Mouse (Mus musculus): ENCODE results near the gene Mvb12b. TPM values are rescaled to one million over a fixed set of nuclear protein-coding genes. Genes with fewer than 3 reads are reported as not detected.

The Mvb12b gene
- total and polyA plus RNA-seq, 2 experiments: 0.83 to 2.7 TPM

DNA sequence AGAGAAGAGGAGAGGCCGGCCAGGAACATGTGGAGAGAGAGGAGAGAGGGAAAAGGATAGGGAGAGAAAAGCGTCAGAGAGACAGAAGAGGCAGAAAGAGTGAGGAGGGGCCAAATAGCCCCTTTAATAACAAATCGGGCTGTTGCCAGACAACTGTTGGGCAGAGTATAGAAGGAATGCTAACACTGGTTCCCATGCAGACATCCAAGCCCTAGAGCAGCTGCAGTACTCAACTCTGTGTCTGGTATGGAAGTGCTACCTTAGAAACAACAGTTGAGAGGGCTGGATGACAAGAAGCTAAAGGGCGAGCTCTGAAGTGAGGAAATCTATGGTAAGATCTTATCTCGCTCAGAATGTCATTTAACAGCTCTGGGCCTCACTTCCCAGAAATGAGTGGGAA lies 35.7 kb upstream of the Mvb12b start:
- Histone ChIP-seq H3K9ac (ENCODE audit: low read depth, low read length) (no peak overlapping the region), H3K4me3 (ENCODE audit: insufficient read depth, low read depth, low read length) (no peak overlapping the region), H3K27ac (replicated peaks; ENCODE audit: insufficient read depth, low read depth, low read length) (no peak overlapping the region), H3K79me2 (ENCODE audit: control insufficient read depth, insufficient read depth, low read length) (no peaks in the 10 kb centered on the region), H3K27me3 (ENCODE audit: control insufficient read depth, insufficient read depth, low read length) (no peaks in the 10 kb centered on the region), H3K36me3 (ENCODE audit: control insufficient read depth, insufficient read depth, low read length) (no peaks in the 10 kb centered on the region), H3K4me1 (ENCODE audit: control insufficient read depth, insufficient read depth, low read length) (no peaks in the 10 kb centered on the region)
- no peak for DNase-seq (ENCODE audit: extremely low read depth, low read depth, low spot score)
- TF ChIP-seq CTCF (IDR thresholded peaks at IDR 0.05; ENCODE audit: low read depth, low read length) (no peak), POLR2A (IDR thresholded peaks at IDR 0.05; ENCODE audit: extremely low read depth, insufficient read depth, low read length) (no peak)
- WGBS: 60% methylated on average over 5 of the region's 5 CpGs

- no peak overlapping the region for H3K27ac ChIP-seq (replicated peaks; ENCODE audit: insufficient read depth, low read depth, low read length)
- H3K4me3 ChIP-seq (ENCODE audit: insufficient read depth, low read depth, low read length): no peak overlapping the region
- WGBS: 97% methylated on average over 2 of the region's 2 CpGs
- H3K4me1 ChIP-seq (ENCODE audit: control insufficient read depth, insufficient read depth, low read length): no peaks in the 10 kb centered on the region
- H3K36me3 ChIP-seq (ENCODE audit: control insufficient read depth, insufficient read depth, low read length): no peaks in the 10 kb centered on the region
- no peak overlapping the region for H3K9ac ChIP-seq (ENCODE audit: low read depth, low read length)
- DNase-seq (ENCODE audit: extremely low read depth, low read depth, low spot score): no peak
- H3K79me2 ChIP-seq (ENCODE audit: control insufficient read depth, insufficient read depth, low read length): no peaks in the 10 kb centered on the region
- TF ChIP-seq CTCF (IDR thresholded peaks at IDR 0.05; ENCODE audit: low read depth, low read length): no peak
- no peak for TF ChIP-seq POLR2A (IDR thresholded peaks at IDR 0.05; ENCODE audit: extremely low read depth, insufficient read depth, low read length)
- H3K27me3 ChIP-seq (ENCODE audit: control insufficient read depth, insufficient read depth, low read length): no peaks in the 10 kb centered on the region
These were observed 34.7 kb upstream of the Mvb12b start for GRCm38 (mm10) chr2:33922466-33922865.

DNA sequence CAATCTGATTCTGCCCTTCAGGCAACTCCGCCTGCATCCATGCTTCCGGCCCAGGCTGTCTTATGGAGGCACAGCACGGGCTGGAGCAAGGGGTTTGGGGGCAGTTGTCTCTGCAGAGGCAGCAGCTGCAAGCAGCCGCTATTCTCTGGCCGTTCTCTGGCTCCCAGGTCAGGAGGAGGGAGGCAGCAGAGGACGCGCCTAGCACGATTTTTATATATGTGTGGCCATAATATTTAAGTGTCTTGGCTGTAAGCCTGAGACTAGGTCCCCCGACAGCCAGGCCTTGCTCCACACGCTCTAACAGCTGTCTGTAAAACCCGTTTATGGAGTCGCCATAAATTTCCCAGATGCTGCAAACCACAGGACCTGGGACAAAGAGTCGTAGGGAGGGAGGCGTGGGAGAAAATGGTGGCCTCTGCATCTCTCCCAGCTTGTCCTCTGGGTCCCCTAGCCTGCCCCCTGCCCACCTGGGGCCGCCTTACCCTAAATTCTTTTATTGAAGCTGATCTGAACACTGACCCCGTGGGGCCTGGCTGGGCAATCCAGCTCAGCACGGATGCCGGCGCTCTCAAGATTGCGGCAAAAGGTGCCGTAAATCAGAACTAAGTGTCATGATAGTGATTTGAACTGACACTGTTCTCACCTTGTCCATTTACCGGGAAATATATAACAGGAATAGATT lies 32.3 kb upstream of the Mvb12b start:
- DNase-seq (ENCODE audit: extremely low read depth, low read depth, low spot score): no peak
- WGBS: 50% methylated on average over 22 of the region's 22 CpGs
- H3K79me2 ChIP-seq (ENCODE audit: control insufficient read depth, insufficient read depth, low read length): no peaks in the 10 kb centered on the region
- TF ChIP-seq POLR2A (IDR thresholded peaks at IDR 0.05; ENCODE audit: extremely low read depth, insufficient read depth, low read length) (no peak), CTCF (IDR thresholded peaks at IDR 0.05; ENCODE audit: low read depth, low read length) (no peak)
- no peaks in the 10 kb centered on the region for H3K36me3 ChIP-seq (ENCODE audit: control insufficient read depth, insufficient read depth, low read length)
- H3K27me3 ChIP-seq (ENCODE audit: control insufficient read depth, insufficient read depth, low read length): no peaks in the 10 kb centered on the region
- no peaks in the 10 kb centered on the region for H3K4me1 ChIP-seq (ENCODE audit: control insufficient read depth, insufficient read depth, low read length)
- no peak overlapping the region for H3K9ac ChIP-seq (ENCODE audit: low read depth, low read length)
- H3K27ac ChIP-seq (replicated peaks; ENCODE audit: insufficient read depth, low read depth, low read length): no peak overlapping the region
- no peak overlapping the region for H3K4me3 ChIP-seq (ENCODE audit: insufficient read depth, low read depth, low read length)

- Histone ChIP-seq H3K4me1 (ENCODE audit: control insufficient read depth, insufficient read depth, low read length) (no peaks in the 10 kb centered on the region), H3K9ac (ENCODE audit: low read depth, low read length) (no peak overlapping the region), H3K4me3 (ENCODE audit: insufficient read depth, low read depth, low read length) (no peak overlapping the region), H3K27ac (replicated peaks; ENCODE audit: insufficient read depth, low read depth, low read length) (no peak overlapping the region), H3K79me2 (ENCODE audit: control insufficient read depth, insufficient read depth, low read length) (no peaks in the 10 kb centered on the region), H3K27me3 (ENCODE audit: control insufficient read depth, insufficient read depth, low read length) (no peaks in the 10 kb centered on the region), H3K36me3 (ENCODE audit: control insufficient read depth, insufficient read depth, low read length) (no peaks in the 10 kb centered on the region)
- 88% methylated on average over 3 of the region's 3 CpGs for WGBS
- TF ChIP-seq CTCF (IDR thresholded peaks at IDR 0.05; ENCODE audit: low read depth, low read length) (no peak), POLR2A (IDR thresholded peaks at IDR 0.05; ENCODE audit: extremely low read depth, insufficient read depth, low read length) (no peak)
- DNase-seq (ENCODE audit: extremely low read depth, low read depth, low spot score): peak; percentile 33
These were observed 31.1 kb upstream of the Mvb12b start for GRCm38 (mm10) chr2:33918824-33919223.

- DNase-seq (ENCODE audit: extremely low read depth, low read depth, low spot score): peak; percentile 37
- no peaks in the 10 kb centered on the region for H3K27me3 ChIP-seq (ENCODE audit: control insufficient read depth, insufficient read depth, low read length)
- TF ChIP-seq POLR2A (IDR thresholded peaks at IDR 0.05; ENCODE audit: extremely low read depth, insufficient read depth, low read length) (no peak), CTCF (IDR thresholded peaks at IDR 0.05; ENCODE audit: low read depth, low read length) (peak; percentile 68)
- no peaks in the 10 kb centered on the region for H3K36me3 ChIP-seq (ENCODE audit: control insufficient read depth, insufficient read depth, low read length)
- no peak overlapping the region for H3K27ac ChIP-seq (replicated peaks; ENCODE audit: insufficient read depth, low read depth, low read length)
- H3K9ac ChIP-seq (ENCODE audit: low read depth, low read length): no peak overlapping the region
- H3K4me1 ChIP-seq (ENCODE audit: control insufficient read depth, insufficient read depth, low read length): no peaks in the 10 kb centered on the region
- no peak overlapping the region for H3K4me3 ChIP-seq (ENCODE audit: insufficient read depth, low read depth, low read length)
- 64% methylated on average over 6 of the region's 6 CpGs for WGBS
- no peaks in the 10 kb centered on the region for H3K79me2 ChIP-seq (ENCODE audit: control insufficient read depth, insufficient read depth, low read length)
These were observed 30.6 kb upstream of the Mvb12b start for GRCm38 (mm10) chr2:33918318-33918717.

- Histone ChIP-seq H3K27me3 (ENCODE audit: control insufficient read depth, insufficient read depth, low read length) (no peaks in the 10 kb centered on the region), H3K36me3 (ENCODE audit: control insufficient read depth, insufficient read depth, low read length) (no peaks in the 10 kb centered on the region), H3K9ac (ENCODE audit: low read depth, low read length) (no peak overlapping the region), H3K4me3 (ENCODE audit: insufficient read depth, low read depth, low read length) (no peak overlapping the region), H3K27ac (replicated peaks; ENCODE audit: insufficient read depth, low read depth, low read length) (no peak overlapping the region), H3K79me2 (ENCODE audit: control insufficient read depth, insufficient read depth, low read length) (no peaks in the 10 kb centered on the region), H3K4me1 (ENCODE audit: control insufficient read depth, insufficient read depth, low read length) (no peaks in the 10 kb centered on the region)
- TF ChIP-seq CTCF (IDR thresholded peaks at IDR 0.05; ENCODE audit: low read depth, low read length): no peak
- TF ChIP-seq POLR2A (IDR thresholded peaks at IDR 0.05; ENCODE audit: extremely low read depth, insufficient read depth, low read length): no peak
- 74% methylated on average over 11 of the region's 11 CpGs for WGBS
- DNase-seq (ENCODE audit: extremely low read depth, low read depth, low spot score): no peak
These were observed 28.9 kb upstream of the Mvb12b start for GRCm38 (mm10) chr2:33916603-33917002.
